Mouse (Mus musculus) lung, postnatal 25 days (tissue): ENCODE measurements around the gene Fkbp9.
A peak's percentile ranks its signal among the peaks of the same experiment; 100 is the strongest.
"Not testable (repeated sequence)": the region's sequence is repeated elsewhere in the genome, so short reads cannot be mapped to it uniquely, and the experiment has no call there.

Experiments
- DNase-seq: peaks from one replicate; pipeline ENCODE4 v3.0.0; 2022; ENCODE audit warnings: low spot score

The Fkbp9 gene

DNA sequence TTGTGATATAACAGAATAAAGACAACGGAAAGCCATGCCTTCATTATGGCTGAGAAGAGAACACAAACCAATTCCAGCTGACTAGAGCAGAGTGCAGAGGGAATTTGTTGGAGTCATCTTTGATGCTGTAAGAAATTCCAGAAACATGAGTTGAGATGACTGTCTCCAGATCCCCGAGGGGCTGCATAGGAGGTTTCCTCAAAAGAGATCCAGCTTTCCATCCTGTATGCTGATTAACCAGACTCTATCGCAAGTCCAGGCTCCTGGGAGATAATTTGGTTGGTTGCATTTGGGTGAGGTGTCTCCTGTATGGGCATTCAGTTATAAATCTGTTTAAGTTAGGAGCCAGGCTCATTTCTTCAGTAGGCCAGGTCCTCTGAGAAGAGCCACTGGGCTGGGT, 5.8 kb downstream of the Fkbp9 start:
- DNase-seq, result no peak

DNA sequence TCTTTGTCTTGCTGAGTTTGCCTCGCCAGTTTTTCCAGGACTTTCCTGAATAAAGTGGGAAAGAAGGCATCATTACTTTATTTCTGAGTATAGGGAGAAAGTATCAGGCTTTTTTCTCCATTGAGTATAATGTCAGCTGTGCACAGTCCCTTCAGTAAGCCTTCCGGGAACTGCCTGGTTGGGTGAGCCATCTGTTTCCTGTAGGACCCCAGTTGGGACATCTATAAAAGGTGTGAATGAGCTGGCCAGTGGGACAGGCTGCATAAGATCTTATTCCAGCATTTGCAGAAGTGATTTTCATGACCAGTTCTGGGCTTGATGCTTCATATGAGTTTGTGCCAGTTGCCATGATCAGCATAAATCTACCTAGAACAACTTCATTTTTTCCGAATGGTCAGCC, 11.4 kb downstream of the Fkbp9 start:
- DNase-seq, result no peak

DNA sequence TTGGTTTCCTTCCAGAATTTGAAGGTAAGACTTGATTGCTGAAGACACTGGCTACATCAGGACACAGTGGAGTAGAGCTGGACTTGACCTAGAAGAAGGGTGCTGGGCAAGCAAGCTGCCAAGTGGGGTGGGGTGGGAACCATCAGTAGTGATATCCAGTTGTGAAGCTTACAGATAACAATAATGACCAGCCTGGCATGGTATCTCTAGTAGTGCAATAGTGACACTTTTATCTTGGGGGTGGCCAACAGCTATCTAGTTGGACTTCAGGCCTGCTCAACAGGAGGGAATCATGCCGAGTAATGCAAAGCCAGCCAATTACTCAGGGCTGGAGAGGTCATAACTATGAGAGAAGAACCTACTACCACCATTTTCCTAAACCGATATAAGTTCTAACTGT, 12.5 kb downstream of the Fkbp9 start:
- DNase-seq, result no peak

DNA sequence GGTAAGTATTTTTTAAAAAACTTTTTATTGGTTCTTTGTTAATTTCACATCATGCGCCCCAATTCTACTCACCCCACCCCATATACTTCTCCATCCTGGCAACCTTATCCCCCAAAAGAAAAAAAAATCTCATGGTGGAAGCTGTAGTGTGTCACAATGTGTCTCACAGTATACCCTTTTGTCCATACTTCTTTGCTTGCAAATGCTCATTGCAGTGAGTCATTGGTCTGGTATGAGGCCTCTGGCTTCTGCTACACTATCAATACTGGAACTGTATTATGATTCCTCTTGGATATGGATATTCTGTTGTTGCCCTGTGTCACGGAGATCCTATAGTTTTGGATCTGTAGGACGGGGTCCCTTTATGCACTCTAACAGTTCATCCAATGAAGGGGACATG, 17.1 kb downstream of the Fkbp9 start:
- no peak for DNase-seq

DNA sequence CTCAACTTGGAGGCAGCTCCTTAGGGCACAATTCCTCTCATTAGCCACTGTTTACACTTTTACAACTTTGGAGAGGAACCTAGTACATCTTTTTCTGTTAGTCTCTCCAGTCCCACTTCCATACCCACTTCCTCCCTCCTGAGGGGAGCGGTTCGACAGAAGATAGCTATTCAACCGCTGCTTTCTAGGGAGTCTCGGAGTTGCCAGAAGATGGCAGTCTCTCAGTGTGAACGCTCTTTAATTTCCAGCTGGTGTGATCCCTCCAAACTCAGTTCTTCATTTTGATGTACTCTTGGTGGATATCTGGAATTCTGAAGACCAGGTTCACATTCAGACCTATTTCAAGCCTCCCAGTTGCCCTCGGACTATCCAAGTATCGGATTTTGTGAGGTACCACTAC, 18.5 kb downstream of the Fkbp9 start:
- no peak for DNase-seq

DNA sequence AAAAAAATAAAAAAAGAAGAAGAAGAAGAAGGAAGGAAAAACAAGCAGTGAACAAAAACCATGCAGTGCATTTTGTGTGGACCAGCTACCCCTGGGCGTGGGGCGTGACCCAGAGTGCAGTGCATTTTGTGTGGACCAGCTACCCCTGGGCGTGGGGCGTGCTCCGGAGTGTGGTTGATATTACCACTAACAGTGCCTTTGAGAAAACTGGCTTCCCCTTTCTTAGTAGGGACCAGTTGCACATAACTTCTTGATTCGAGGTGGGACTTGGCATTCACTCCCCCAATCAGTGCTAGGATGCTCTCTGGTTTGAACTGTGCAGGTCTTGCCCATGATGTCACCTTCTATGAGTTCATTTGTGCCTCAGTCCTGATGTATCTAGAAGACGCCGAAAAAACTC, 22.9 kb downstream of the Fkbp9 start:
- no peak for DNase-seq

DNA sequence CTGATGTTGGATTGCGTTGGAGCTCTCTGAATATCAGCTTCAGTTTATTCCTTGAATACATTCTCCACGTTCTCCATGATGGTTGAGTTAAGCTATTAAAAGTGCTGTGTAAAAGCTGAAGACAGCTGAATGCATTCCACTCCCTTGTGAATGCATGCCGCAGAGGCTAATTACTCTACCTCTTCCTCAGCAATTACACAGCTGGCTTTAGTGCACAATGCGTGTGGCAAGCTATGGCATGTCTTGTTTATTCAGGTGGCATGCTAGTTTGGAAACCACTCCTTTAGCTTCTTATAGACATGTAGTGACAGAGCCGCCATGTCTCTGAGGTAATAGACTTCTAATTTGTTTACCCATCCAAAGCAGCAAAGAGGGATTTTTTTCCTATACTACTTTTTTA, 24.9 kb downstream of the Fkbp9 start:
- no peak for DNase-seq

DNA sequence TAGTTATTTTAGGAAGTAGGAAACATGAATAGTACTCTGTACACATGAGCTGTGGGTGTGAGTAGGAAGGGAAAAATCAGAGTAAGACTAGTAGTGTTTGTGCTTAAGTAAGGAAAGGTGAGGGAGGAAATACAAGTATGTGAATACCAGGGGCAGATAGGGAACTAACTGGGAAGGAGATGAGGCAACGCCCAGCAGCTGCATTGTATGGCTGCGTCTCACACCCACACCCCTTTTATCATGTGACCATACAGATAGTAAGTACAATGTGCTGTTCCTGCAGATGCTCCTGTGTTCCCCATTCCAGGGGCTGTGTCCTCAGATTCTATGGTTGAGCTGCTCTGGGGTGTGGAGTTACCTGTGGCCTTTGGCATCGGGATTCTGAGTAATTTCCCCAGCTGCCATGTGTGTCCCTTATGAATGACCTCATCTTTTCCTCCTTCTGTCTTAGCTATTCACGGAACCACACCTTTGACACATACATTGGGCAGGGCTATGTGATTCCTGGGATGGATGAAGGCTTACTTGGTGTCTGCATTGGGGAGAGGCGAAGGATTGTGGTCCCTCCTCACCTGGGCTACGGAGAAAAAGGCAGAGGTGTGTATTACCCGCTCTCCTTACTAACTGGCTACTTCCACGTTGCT, 28.5 kb downstream of the Fkbp9 start:
- DNase-seq, result no peak

DNA sequence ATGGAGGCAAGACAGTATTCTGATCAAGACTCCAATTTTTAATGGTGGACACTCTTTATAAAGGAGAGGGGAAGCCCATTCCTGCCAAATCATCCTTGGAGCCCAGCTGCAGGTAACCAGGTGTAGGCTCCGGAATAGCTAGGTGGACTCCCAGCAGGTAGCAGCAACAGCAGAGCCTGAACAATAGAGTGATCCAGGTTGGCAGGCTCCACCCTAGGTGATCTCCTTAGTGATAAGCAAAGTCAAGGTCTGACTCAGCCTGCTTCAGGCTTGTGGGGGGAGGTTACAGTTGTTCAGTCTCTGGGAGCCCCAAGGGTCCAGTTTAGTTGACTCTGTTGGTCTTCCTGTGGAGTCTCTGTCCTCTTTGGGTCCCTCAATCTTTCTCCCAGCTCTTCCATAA, 35.0 kb downstream of the Fkbp9 start:
- not testable (repeated sequence) for DNase-seq

DNA sequence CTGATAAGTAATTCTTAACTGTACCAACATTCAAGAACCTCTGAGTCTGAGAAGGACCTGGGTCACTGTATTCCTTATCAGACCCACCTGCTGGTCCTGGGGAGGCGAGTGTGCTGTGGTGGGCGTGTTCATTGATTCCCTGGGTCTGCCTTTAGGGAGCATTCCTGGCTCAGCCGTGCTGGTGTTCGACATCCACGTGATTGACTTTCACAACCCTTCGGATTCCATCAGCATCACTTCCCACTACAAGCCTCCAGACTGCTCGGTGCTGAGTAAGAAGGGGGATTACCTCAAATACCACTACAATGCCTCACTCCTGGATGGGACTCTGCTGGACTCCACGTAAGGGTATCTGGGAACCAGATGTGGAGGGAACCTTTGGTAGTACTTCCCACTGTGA, 36.7 kb downstream of the Fkbp9 start:
- DNase-seq, result no peak

DNA sequence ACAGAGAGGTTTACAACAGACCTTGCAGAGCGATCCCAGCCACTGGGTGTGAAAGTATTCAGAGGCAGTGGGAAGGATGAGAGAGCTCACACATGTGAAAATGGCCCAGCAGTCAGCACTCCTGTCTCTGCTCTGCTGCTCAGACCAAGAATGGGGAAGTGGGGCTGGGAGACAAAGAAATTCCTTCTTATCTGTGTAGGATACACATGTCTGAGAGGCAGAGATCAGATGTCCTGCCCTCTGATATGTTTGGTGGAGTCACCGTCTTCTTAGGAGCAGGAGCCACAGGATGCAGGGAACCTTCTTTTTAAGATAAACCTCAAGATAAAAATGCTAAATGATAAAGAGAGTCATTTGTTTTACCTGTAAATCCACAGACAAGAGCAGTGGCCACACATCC, 38.2 kb downstream of the Fkbp9 start:
- DNase-seq, result no peak

DNA sequence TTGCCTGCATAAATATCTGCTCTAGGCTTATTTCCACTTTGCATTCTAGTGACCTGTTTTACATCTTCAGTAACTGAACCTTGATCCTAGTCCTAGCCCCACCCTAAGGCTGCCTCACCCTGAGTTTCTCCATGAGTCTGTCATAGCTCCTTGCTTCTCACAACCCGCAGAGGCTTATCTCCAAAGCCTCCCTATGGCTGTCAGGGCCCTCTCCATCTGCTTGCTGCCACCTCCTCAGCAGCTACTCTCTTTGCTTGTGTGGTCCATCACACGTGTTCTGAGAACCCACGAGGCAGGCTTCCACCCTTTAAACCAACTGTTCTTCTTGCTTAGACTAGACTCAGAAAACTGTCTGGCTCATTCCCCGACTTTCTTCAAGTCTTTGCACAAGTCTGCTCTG, 45.0 kb downstream of the Fkbp9 start:
- no peak for DNase-seq

DNA sequence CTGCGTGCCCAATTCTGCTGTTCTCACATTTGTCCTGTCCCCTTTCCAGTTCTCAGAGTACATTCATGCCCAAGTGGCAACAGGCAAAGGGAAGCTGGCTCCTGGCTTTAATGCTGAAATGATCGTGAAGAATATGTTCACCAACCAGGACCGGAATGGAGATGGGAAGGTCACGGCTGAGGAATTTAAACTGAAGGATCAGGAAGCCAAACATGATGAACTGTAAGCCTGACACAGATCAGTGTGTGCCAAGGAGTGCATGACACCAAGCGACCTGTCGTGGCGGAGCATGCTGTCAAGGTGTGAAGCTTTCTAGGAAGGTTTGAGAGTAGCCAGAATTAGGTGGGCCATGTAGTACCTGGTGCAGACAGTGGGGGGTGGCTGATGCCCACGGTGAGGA, 46.1 kb downstream of the Fkbp9 start:
- no peak for DNase-seq

DNA sequence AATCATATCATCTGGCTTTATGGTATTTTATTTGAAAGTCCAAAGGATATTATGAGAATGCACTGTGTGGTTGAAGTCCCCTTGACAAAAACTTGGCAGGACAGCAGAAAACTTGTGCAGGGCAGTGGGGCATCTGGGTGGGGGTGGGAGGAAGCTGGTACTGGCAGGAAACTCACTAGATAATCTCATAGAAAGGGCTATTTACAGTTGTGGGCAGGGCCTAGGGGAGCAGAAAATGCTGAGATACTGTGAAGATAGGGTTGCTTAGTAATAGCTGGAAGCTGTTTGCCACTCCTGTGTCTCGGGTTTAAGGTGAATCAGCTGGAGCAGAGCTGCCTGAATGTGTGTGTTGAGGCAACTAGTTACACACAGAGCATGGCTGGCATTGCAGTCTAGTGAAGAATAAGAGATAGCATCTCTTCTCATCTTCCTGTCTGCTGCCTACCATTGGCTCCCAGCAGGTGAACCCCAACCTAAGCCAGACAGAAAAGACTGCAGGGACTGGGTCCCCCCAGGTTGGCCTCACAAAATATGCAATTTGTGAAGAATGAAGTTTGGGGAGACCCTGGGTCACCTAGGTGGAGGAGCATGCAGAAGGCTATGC, 47.6 kb downstream of the Fkbp9 start:
- no peak for DNase-seq

DNA sequence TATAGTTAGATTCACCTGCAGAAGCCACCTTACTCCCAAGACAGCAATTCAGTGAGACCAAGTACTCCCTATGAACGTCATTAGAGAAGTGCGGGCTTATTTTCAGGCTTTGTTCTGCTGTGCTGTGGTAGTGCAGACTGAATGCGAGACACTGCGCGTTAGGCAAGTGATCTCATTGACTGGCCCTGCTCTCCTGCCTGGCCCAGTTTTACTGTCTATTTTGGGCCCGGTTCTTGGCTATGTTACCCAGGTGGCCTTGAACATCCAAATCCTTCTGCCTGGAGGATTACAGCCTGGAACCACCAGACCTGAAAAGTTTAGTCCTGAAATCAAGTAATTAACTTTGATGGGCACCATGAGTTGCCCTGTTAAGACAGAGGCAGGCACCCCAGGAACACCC, 56.7 kb downstream of the Fkbp9 start:
- no peak for DNase-seq

DNA sequence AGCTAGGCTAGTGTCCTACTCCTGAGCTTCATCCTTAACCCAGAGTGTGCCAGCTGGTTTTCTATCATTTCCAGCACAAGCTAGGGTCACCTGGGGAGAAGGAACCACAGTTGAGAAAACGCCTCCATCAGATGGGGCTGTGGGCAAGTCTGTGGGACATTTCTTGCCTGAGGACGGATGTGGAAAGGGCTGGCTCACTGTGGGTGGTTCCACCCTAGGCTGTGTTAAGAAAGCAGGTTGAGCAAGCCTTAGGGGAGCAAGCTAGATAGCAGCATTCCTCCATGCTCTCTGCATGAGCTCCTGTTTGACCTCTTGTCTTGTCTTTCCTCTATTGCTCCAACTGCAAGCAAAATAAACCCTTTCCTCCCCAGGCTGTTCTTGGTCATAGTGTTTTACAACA, 58.9 kb downstream of the Fkbp9 start:
- no peak for DNase-seq

DNA sequence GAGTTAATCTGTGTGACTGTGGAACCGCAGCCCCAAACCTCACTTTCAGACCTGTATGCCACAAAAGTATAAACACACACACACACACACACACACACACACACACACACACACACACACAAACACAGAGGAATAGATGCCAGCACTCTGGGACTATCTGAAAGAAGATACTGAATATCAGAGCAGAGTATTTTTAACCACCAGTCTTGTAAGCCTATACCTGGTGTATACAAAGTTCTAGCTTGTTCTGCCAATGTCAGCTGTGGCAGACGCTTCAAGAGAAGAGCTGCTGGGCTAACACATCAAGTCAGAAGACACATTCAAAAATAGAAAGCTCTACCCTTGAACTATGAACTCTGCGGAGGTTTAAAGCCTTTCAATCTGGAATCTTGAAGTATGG, 67.7 kb downstream of the Fkbp9 start:
- DNase-seq, result no peak

DNA sequence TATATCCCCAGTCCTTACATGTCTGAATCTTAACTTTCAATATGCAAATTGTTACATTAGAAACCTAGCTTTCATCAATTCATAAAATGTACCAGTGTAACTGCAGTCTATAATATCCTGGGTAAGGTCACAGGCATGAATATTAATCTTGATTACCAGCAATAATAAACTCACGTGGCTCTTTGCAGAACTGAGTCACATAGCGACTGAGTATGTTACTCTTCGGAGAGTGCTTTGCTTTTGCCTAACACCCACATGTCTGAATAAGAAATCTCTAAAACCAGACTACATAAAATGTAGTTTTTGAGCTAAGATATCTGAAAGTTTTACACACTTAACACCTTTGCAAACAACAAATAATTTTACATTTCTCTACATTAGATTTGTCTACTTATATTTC, 69.5 kb downstream of the Fkbp9 start:
- DNase-seq, result no peak

DNA sequence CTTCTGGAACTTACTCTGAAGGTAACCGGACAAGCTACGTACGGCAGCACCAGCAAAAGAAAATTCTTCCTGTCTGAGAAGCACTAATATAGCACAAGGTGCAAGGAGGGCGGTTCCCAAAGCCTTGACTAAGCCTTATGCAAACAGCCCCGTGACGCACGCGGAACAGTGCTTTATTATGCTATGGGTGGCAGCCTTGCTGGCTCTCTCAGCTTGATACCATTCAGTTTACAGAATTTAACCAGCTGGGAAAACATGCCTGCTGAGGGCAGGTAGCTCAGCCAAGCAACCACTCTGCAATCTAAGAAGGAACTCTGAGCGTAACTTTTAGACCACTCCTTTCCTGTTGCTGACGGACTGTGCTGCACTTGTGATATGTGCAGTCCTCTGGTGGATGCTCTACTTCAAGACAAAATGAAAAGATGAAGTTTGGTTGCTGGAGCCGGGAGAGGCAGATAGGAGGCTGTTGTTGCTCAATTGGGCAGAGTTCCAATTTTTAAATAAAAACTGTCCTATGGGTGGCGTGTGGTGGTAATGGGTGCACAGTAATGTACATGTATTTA, 70.0 kb downstream of the Fkbp9 start:
- peak; percentile 84 for DNase-seq

DNA sequence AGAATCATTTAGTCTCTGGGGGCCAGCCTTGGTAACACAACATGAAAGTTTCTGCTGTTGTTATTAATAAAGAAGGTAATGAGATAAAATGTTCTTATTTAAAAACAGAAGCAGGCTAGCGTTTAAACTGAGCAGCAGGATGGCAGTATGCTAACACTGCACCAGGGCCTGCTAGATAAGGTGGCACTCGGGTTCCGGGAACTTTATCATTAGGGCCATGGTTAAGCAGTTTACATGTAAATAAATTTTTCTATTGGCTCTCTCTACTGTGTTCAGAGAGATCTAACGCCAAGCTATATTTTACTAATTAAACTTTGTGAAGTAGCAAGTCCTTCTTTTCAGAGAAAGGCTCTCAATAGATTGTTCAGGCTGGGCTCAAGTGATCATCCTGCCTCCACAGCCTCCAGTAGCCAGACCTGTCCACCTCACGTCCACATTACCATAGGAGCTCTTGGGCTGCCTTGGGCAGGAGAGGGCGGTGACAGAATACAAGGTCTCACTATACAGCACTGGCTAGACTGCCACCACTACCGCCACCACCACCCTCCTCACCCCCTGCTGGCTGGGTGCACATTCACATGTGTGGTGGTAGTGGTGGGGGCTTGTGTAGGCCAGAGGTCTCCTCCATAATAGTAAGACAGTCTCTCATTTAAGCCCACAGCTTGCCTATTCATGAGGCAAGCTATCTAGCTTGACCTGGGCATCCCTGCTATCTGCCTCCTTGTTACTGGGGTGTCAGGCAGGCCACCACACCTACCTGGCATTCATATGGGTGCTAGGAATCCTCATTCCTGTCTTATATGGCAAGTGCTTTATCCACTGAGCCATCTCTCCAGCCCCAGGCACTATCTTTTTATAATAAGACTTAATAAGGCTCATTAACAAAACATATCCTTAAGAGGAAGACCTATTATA, 71.0 kb downstream of the Fkbp9 start:
- no peak for DNase-seq

DNA sequence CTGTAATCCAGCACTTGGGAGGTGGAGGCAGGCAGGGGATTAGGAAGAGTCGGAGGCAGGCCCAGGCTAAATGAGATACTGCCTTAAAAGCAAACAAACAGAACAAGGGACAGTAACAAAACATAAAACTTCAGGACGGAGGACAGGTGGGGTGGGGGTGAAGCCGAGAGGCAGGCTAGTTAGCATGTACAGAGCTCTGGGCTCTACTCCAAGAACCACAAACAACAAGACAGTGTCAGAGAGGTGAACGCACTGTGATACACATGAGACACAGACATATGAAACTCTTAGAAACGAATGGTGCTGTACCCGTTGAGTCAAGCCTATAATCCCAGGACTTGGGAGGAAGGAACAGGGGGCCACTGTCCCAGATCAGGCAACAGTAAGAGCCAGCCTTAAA, 72.0 kb downstream of the Fkbp9 start:
- DNase-seq, result no peak

DNA sequence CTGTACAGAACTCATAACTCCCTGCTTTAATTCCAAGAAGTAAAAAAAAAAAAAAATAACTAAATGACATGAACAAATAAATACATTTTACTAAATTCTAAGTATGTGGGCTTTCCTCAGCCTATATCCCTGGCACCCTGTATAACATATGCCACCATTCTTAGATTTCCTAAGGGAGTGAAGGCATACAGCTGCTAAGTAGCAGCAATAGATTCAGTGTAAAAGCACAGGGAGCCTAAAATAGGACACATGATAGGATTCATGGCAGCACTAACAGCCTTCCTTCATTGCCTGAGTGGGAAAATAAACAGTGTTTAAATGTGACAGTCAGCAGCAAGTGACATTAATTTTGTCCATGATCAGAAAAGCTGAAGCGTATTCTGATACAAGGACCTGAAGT, 72.5 kb downstream of the Fkbp9 start:
- no peak for DNase-seq

DNA sequence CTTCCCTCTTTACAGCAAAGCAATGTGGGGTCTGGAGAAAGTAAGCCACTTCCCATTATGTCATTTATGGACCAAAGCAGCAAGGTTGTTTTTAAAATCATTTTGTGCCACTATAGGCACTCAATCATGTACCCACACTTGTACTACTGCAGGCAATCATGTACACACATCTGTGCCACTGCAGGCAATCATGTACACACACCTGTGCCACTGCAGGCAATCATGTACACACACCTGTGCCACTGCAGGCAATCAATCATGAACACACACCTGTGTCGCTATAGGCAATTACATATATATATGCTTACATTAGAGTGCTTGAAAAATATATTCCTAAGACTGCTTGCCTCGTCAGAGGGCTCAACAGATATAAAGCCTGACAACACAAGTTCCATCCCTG, 73.1 kb downstream of the Fkbp9 start:
- no peak for DNase-seq
